Mouse (Mus musculus) neural tube, embryonic 14.5 days (tissue): Measurements from ENCODE around the gene Ank3. TPM values are rescaled to one million over a fixed set of nuclear protein-coding genes. Genes with fewer than 3 reads are reported as not detected.

Experiments used
- ATAC-seq: fragments of 200-750 bp; cut with Nextera tagmentation; 2 replicates; pipeline ENCODE4 v1.8.0; 2017; ENCODE audit warnings: low read depth, mild to moderate bottlenecking, moderate TSS enrichment, moderate library complexity
- H3K27ac ChIP-seq: fragments of 300-500 bp; sonication (generic); 2 replicates; pipeline ENCODE4 v1.5.1; 2014; ENCODE audit warnings: low read depth, mild to moderate bottlenecking, control low read depth, low read length, moderate library complexity, mixed read lengths
- H3K27me3 ChIP-seq: fragments of 300-500 bp; sonication (generic); 2 replicates; pipeline ENCODE4 v1.6.1; 2014; ENCODE audit warnings: low read length; ENCODE audit not compliant: control insufficient read depth, insufficient read depth
- H3K36me3 ChIP-seq: fragments of 300-500 bp; sonication (generic); 2 replicates; pipeline ENCODE4 v1.6.1; 2014; ENCODE audit warnings: low read length, mixed read lengths; ENCODE audit not compliant: control insufficient read depth, insufficient read depth
- H3K4me1 ChIP-seq: fragments of 300-500 bp; sonication (generic); 2 replicates; pipeline ENCODE4 v1.6.1; 2014; ENCODE audit warnings: low read length; ENCODE audit not compliant: control insufficient read depth, insufficient read depth
- H3K4me2 ChIP-seq: fragments of 300-500 bp; sonication (generic); 2 replicates; pipeline ENCODE4 v1.6.1; 2014; ENCODE audit warnings: mild to moderate bottlenecking, low read depth, low read length, control low read depth
- H3K4me3 ChIP-seq: fragments of 300-500 bp; sonication (generic); 2 replicates; pipeline ENCODE4 v1.5.1; 2014; ENCODE audit warnings: low read depth, low read length, control low read depth, mixed read lengths
- H3K9ac ChIP-seq: fragments of 300-500 bp; sonication (generic); replicated peaks from 2 replicates; pipeline ENCODE4 v1.6.1; 2014; ENCODE audit warnings: low read depth, mild to moderate bottlenecking, control low read depth, low read length, mixed read lengths
- H3K9me3 ChIP-seq: fragments of 300-500 bp; sonication (generic); 2 replicates; pipeline ENCODE4 v1.6.1; 2016; ENCODE audit warnings: low read length; ENCODE audit not compliant: control insufficient read depth
- WGBS: fragments of 180-500 bp; shearing (Covaris S2); extraction: QIAGEN DNeasy Blood & Tissue Kit; methylation state at CpG from one replicate; pipeline ENCODE4 v1.1.7; 2014; 5-methylcytosine and 5-hydroxymethylcytosine counted together
- polyA plus RNA-seq: library from polyadenylated mRNA; unstranded; fragments of >200 nt; fragmentation: Nextera tagmentation; extraction: Ambion mirVana; gene quantifications from 2 replicates; pipeline ENCODE4 v1.2.1, GENCODE M21; 2014

Gene Ank3
- polyA plus RNA-seq, 1 experiment from 2014 or later, result 198 TPM

- Histone ChIP-seq H3K9ac (no peak overlapping the region), H3K4me3 (no peak overlapping the region), H3K4me1 (peaks cover 21% of the 10 kb centered on the region), H3K36me3 (no peaks in the 10 kb centered on the region), H3K9me3 (no peaks in the 10 kb centered on the region), H3K27ac (no peak overlapping the region), H3K27me3 (no peaks in the 10 kb centered on the region), H3K4me2 (no peak overlapping the region)
- ATAC-seq, result no peak
- 42% methylated on average over 7 of the region's 7 CpGs for WGBS
Observed at GRCm38 (mm10) chr10:69630802-69631388, 232.3 kb downstream of the Ank3 start.

GRCm38 (mm10) chr10:69632885-69633284 is 234.3 kb downstream of the Ank3 start:
- Histone ChIP-seq H3K4me3 (no peak overlapping the region), H3K4me2 (no peak overlapping the region), H3K27me3 (no peaks in the 10 kb centered on the region), H3K36me3 (no peaks in the 10 kb centered on the region), H3K27ac (no peak overlapping the region), H3K9me3 (no peaks in the 10 kb centered on the region), H3K9ac (no peak overlapping the region), H3K4me1 (peaks cover 39% of the 10 kb centered on the region)
- ATAC-seq, result no peak
- 83% methylated on average over 8 of the region's 8 CpGs for WGBS

GRCm38 (mm10) chr10:69634891-69635290 is 236.3 kb downstream of the Ank3 start:
- Histone ChIP-seq H3K36me3 (no peaks in the 10 kb centered on the region), H3K27me3 (no peaks in the 10 kb centered on the region), H3K4me2 (no peak overlapping the region), H3K4me1 (peaks cover 49% of the 10 kb centered on the region), H3K4me3 (no peak overlapping the region), H3K9ac (no peak overlapping the region), H3K9me3 (no peaks in the 10 kb centered on the region), H3K27ac (peak overlapping the region; percentile 78; the same call in 1 of the 2 replicates)
- WGBS, result 47% methylated on average over 5 of the region's 5 CpGs
- no peak for ATAC-seq

GRCm38 (mm10) chr10:69635910-69636656 is 237.5 kb downstream of the Ank3 start:
- no peaks in the 10 kb centered on the region for H3K27me3 ChIP-seq
- peak overlapping the region; percentile 4; the same call in 1 of the 2 replicates for H3K4me2 ChIP-seq
- peaks cover 47% of the 10 kb centered on the region for H3K4me1 ChIP-seq
- no peak overlapping the region for H3K9ac ChIP-seq
- H3K36me3 ChIP-seq, result no peaks in the 10 kb centered on the region
- H3K9me3 ChIP-seq, result no peaks in the 10 kb centered on the region
- ATAC-seq, result peak; percentile 71
- H3K27ac ChIP-seq, result peak overlapping the region; percentile 78
- WGBS, result 27% methylated on average over 11 of the region's 11 CpGs
- H3K4me3 ChIP-seq, result no peak overlapping the region

GRCm38 (mm10) chr10:69639138-69639537 is 240.6 kb downstream of the Ank3 start:
- Histone ChIP-seq H3K4me3 (no peak overlapping the region), H3K4me1 (peaks cover 47% of the 10 kb centered on the region), H3K9me3 (no peaks in the 10 kb centered on the region), H3K36me3 (no peaks in the 10 kb centered on the region), H3K27me3 (no peaks in the 10 kb centered on the region), H3K9ac (no peak overlapping the region), H3K27ac (no peak overlapping the region), H3K4me2 (no peak overlapping the region)
- WGBS, result 86% methylated on average over 6 of the region's 6 CpGs
- ATAC-seq, result no peak

- H3K4me3 ChIP-seq, result no peak overlapping the region
- no peak overlapping the region for H3K9ac ChIP-seq
- peaks cover 34% of the 10 kb centered on the region for H3K4me1 ChIP-seq
- H3K4me2 ChIP-seq, result no peak overlapping the region
- no peak overlapping the region for H3K27ac ChIP-seq
- H3K27me3 ChIP-seq, result no peaks in the 10 kb centered on the region
- 65% methylated on average over 4 of the region's 4 CpGs for WGBS
- H3K9me3 ChIP-seq, result no peaks in the 10 kb centered on the region
- H3K36me3 ChIP-seq, result no peaks in the 10 kb centered on the region
- no peak for ATAC-seq
Observed at GRCm38 (mm10) chr10:69640617-69641016, 242.0 kb downstream of the Ank3 start.

GRCm38 (mm10) chr10:69643481-69643880 is 244.9 kb downstream of the Ank3 start:
- peaks cover 7% of the 10 kb centered on the region for H3K4me1 ChIP-seq
- H3K27me3 ChIP-seq, result no peaks in the 10 kb centered on the region
- H3K36me3 ChIP-seq, result no peaks in the 10 kb centered on the region
- no peaks in the 10 kb centered on the region for H3K9me3 ChIP-seq
- no peak overlapping the region for H3K4me2 ChIP-seq
- H3K27ac ChIP-seq, result no peak overlapping the region
- 68% methylated on average over 3 of the region's 3 CpGs for WGBS
- no peak overlapping the region for H3K4me3 ChIP-seq
- H3K9ac ChIP-seq, result no peak overlapping the region
- no peak for ATAC-seq

GRCm38 (mm10) chr10:69643986-69644385 is 245.4 kb downstream of the Ank3 start:
- ATAC-seq, result no peak
- Histone ChIP-seq H3K27me3 (no peaks in the 10 kb centered on the region), H3K9ac (no peak overlapping the region), H3K36me3 (no peaks in the 10 kb centered on the region), H3K4me3 (no peak overlapping the region), H3K4me2 (no peak overlapping the region), H3K27ac (no peak overlapping the region), H3K9me3 (no peaks in the 10 kb centered on the region), H3K4me1 (peaks cover 3% of the 10 kb centered on the region; the same call in 1 of the 2 replicates)
- WGBS, result 81% methylated on average over 6 of the region's 6 CpGs

GRCm38 (mm10) chr10:69645311-69645802 is 246.8 kb downstream of the Ank3 start:
- 90% methylated on average over 5 of the region's 5 CpGs for WGBS
- no peaks in the 10 kb centered on the region for H3K27me3 ChIP-seq
- peaks cover 8% of the 10 kb centered on the region; the same call in 1 of the 2 replicates for H3K4me1 ChIP-seq

More at GRCm38 (mm10) chr10:69645311-69645802, 246.8 kb downstream of the Ank3 start:
- no peak overlapping the region for H3K4me3 ChIP-seq
- no peak overlapping the region for H3K27ac ChIP-seq
- no peak for ATAC-seq
- no peak overlapping the region for H3K4me2 ChIP-seq
- no peaks in the 10 kb centered on the region for H3K36me3 ChIP-seq
- H3K9ac ChIP-seq, result no peak overlapping the region
- no peaks in the 10 kb centered on the region for H3K9me3 ChIP-seq
